Mouse (Mus musculus) lung, postnatal 0 days (tissue): ENCODE data around the gene Tnni1. TPM values are rescaled to one million over a fixed set of nuclear protein-coding genes. Genes with fewer than 3 reads are reported as not detected.
A peak's percentile ranks its signal among the peaks of the same experiment; 100 is the strongest.

Source experiments
- ATAC-seq: fragments of 200-750 bp; cut with Nextera tagmentation; 2 replicates; pipeline ENCODE4 v1.8.0; 2017; ENCODE audit warnings: moderate library complexity
- DNase-seq: peaks from one replicate; pipeline ENCODE4 v3.0.0-alpha.2; 2016; ENCODE audit warnings: low spot score
- H3K27ac ChIP-seq: fragments of 300-500 bp; sonication (generic); 2 replicates; pipeline ENCODE4 v1.5.1; 2014; ENCODE audit warnings: antibody characterized with exemption, mild to moderate bottlenecking, low read length, mixed read lengths
- H3K27me3 ChIP-seq: fragments of 300-500 bp; sonication (generic); replicated peaks from 2 replicates; pipeline ENCODE4 v1.6.1; 2014; ENCODE audit warnings: low read length, mixed read lengths; ENCODE audit not compliant: insufficient read depth
- H3K36me3 ChIP-seq: fragments of 300-500 bp; sonication (generic); 2 replicates; pipeline ENCODE4 v1.6.1; 2014; ENCODE audit warnings: low read length, mixed read lengths; ENCODE audit not compliant: insufficient read depth
- H3K4me1 ChIP-seq: fragments of 300-500 bp; sonication (generic); 2 replicates; pipeline ENCODE4 v1.6.1; 2014; ENCODE audit warnings: antibody characterized with exemption, low read depth, low read length, mixed read lengths; ENCODE audit not compliant: insufficient read depth
- H3K4me2 ChIP-seq: fragments of 300-500 bp; sonication (generic); replicated peaks from 2 replicates; pipeline ENCODE4 v1.6.1; 2014; ENCODE audit warnings: low read depth, mild to moderate bottlenecking, low read length, moderate library complexity, mixed read lengths
- H3K4me3 ChIP-seq: fragments of 300-500 bp; sonication (generic); 2 replicates; pipeline ENCODE4 v1.5.1; 2014; ENCODE audit warnings: low read depth, low read length
- H3K9ac ChIP-seq: fragments of 300-500 bp; sonication (generic); replicated peaks from 2 replicates; pipeline ENCODE4 v1.6.1; 2014; ENCODE audit warnings: low read depth, mild to moderate bottlenecking
- H3K9me3 ChIP-seq: fragments of 300-500 bp; sonication (generic); 2 replicates; pipeline ENCODE4 v1.6.1; 2016; ENCODE audit warnings: low read length, mixed read lengths
- CTCF ChIP-seq: IDR thresholded peaks from 2 replicates; pipeline ENCODE4 v1.5.1; 2016; ENCODE audit warnings: antibody characterized with exemption, mild to moderate bottlenecking
- EP300 ChIP-seq: IDR thresholded peaks from 2 replicates; pipeline ENCODE4 v1.6.1; 2016; ENCODE audit warnings: antibody characterized with exemption, mild to moderate bottlenecking, control low read depth
- WGBS: fragments of 180-500 bp; shearing (Covaris S2); extraction: QIAGEN DNeasy Blood & Tissue Kit; methylation state at CpG from one replicate; pipeline ENCODE4 v1.1.7; 2014; 5-methylcytosine and 5-hydroxymethylcytosine counted together
- polyA plus RNA-seq: library from polyadenylated mRNA; unstranded; fragments of >200 nt; fragmentation: Nextera tagmentation; extraction: Ambion mirVana; gene quantifications from 2 replicates; pipeline ENCODE4 v1.2.1, GENCODE M21; 2015

Gene Tnni1
- polyA plus RNA-seq, 1 experiment from 2014 or later: 26.1 TPM

- TF ChIP-seq EP300: no peak; the same call in 1 of the 2 replicates
- TF ChIP-seq CTCF: no peak
- no peaks in the 10 kb centered on the region for H3K27me3 ChIP-seq
- 45% methylated on average over 12 of the region's 12 CpGs for whole genome bisulfite sequencing
- DNase-seq: peak; percentile 75
- ATAC-seq: peak; percentile 78
- H3K4me2 ChIP-seq: no peak overlapping the region
- no peak overlapping the region for H3K9ac ChIP-seq
- no peak overlapping the region for H3K27ac ChIP-seq
- peaks cover 7% of the 10 kb centered on the region; the same call in 1 of the 2 replicates for H3K4me1 ChIP-seq
- H3K4me3 ChIP-seq: no peak overlapping the region
- no peaks in the 10 kb centered on the region for H3K36me3 ChIP-seq
- H3K9me3 ChIP-seq: no peaks in the 10 kb centered on the region
These were observed 8.2 kb upstream of the Tnni1 start for GRCm38 (mm10) chr1:135770896-135771572.

GRCm38 (mm10) chr1:135771573-135771970 is 7.7 kb upstream of the Tnni1 start:
- TF ChIP-seq CTCF: no peak
- TF ChIP-seq EP300: no peak
- 75% methylated on average over 8 of the region's 8 CpGs for WGBS
- Histone ChIP-seq H3K4me2 (no peak overlapping the region), H3K9ac (no peak overlapping the region), H3K4me1 (peaks cover 5% of the 10 kb centered on the region; the same call in 1 of the 2 replicates), H3K27me3 (no peaks in the 10 kb centered on the region), H3K9me3 (no peaks in the 10 kb centered on the region), H3K4me3 (no peak overlapping the region), H3K36me3 (no peaks in the 10 kb centered on the region), H3K27ac (no peak overlapping the region)
- ATAC-seq: no peak
- DNase-seq: no peak

GRCm38 (mm10) chr1:135776596-135776995 is 2.6 kb upstream of the Tnni1 start:
- ATAC-seq (no peak), DNase-seq (no peak)
- Histone ChIP-seq H3K4me3 (no peak overlapping the region), H3K4me2 (no peak overlapping the region), H3K9me3 (no peaks in the 10 kb centered on the region), H3K9ac (no peak overlapping the region), H3K4me1 (peaks cover 5% of the 10 kb centered on the region; the same call in 1 of the 2 replicates), H3K27ac (no peak overlapping the region), H3K27me3 (no peaks in the 10 kb centered on the region), H3K36me3 (no peaks in the 10 kb centered on the region)
- TF ChIP-seq EP300 (no peak), CTCF (no peak)

GRCm38 (mm10) chr1:135777046-135777445 is 2.2 kb upstream of the Tnni1 start:
- Histone ChIP-seq H3K9ac (no peak overlapping the region), H3K4me3 (no peak overlapping the region), H3K36me3 (no peaks in the 10 kb centered on the region), H3K9me3 (no peaks in the 10 kb centered on the region), H3K27ac (no peak overlapping the region), H3K4me1 (peaks cover 5% of the 10 kb centered on the region; the same call in 1 of the 2 replicates), H3K4me2 (no peak overlapping the region), H3K27me3 (no peaks in the 10 kb centered on the region)
- TF ChIP-seq CTCF (no peak), EP300 (no peak)
- 89% methylated on average over 1 of the region's 1 CpGs for WGBS
- DNase-seq (no peak), ATAC-seq (no peak)

GRCm38 (mm10) chr1:135780649-135781048 is 1.4 kb downstream of the Tnni1 start:
- Histone ChIP-seq H3K27me3 (no peaks in the 10 kb centered on the region), H3K4me3 (no peak overlapping the region), H3K4me1 (peaks cover 5% of the 10 kb centered on the region; the same call in 1 of the 2 replicates), H3K36me3 (no peaks in the 10 kb centered on the region), H3K9me3 (no peaks in the 10 kb centered on the region), H3K9ac (no peak overlapping the region), H3K4me2 (no peak overlapping the region), H3K27ac (no peak overlapping the region)
- ATAC-seq: no peak
- TF ChIP-seq CTCF (no peak), EP300 (no peak)
- WGBS: 44% methylated on average over 4 of the region's 4 CpGs
- no peak for DNase-seq

- no peak overlapping the region for H3K4me3 ChIP-seq
- H3K27ac ChIP-seq: no peak overlapping the region
- ATAC-seq: peak; percentile 55
These were observed 2.0 kb downstream of the Tnni1 start for GRCm38 (mm10) chr1:135781220-135781619.

More at GRCm38 (mm10) chr1:135781220-135781619, 2.0 kb downstream of the Tnni1 start:
- Histone ChIP-seq H3K27me3 (no peaks in the 10 kb centered on the region), H3K4me2 (no peak overlapping the region), H3K9me3 (no peaks in the 10 kb centered on the region), H3K9ac (no peak overlapping the region), H3K4me1 (peaks cover 5% of the 10 kb centered on the region; the same call in 1 of the 2 replicates), H3K36me3 (no peaks in the 10 kb centered on the region)
- 9% methylated on average over 13 of the region's 13 CpGs for WGBS
- TF ChIP-seq CTCF: peak; percentile 97
- TF ChIP-seq EP300: peak; percentile 55; the same call in 1 of the 2 replicates
- DNase-seq: peak; percentile 88
